Mouse (Mus musculus): ENCODE results near the gene Gm39566.
A peak's percentile ranks its signal among the peaks of the same experiment; 100 is the strongest.

Gm39566 gene

GRCm38 (mm10) chr11:69834001-69834549 lies 19.0 kb upstream of the Gm39566 start:
- no peak for DNase-seq (ENCODE audit: low spot score in 2 of 2)

GRCm38 (mm10) chr11:69833554-69833953 lies 18.5 kb upstream of the Gm39566 start:
- no peak for DNase-seq (ENCODE audit: low spot score in 2 of 2)

- DNase-seq (ENCODE audit: low spot score in 2 of 2): no peak
Measured at GRCm38 (mm10) chr11:69828832-69829231, 13.7 kb upstream of the Gm39566 start.

GRCm38 (mm10) chr11:69823456-69823855 lies 8.4 kb upstream of the Gm39566 start:
- no peak for DNase-seq (ENCODE audit: low spot score in 2 of 2)

GRCm38 (mm10) chr11:69822080-69822479 lies 7.0 kb upstream of the Gm39566 start, which contains the start of gene Spem1:
Gene Spem1 (minus strand): TSS chr11:69822180.
- no peak for DNase-seq (ENCODE audit: low spot score in 2 of 2)

- no peak for DNase-seq (ENCODE audit: low spot score in 2 of 2)
Measured at GRCm38 (mm10) chr11:69818871-69819270, 3.8 kb upstream of the Gm39566 start.

- DNase-seq (ENCODE audit: low spot score in 2 of 2): no peak
Measured at GRCm38 (mm10) chr11:69818365-69818764, 3.3 kb upstream of the Gm39566 start, which contains the start of gene Spem2. Gene Spem2 (minus strand): TSS chr11:69818465.

- no peak for DNase-seq (ENCODE audit: low spot score in 2 of 2)
Measured at GRCm38 (mm10) chr11:69816520-69816919, 1.4 kb upstream of the Gm39566 start.

GRCm38 (mm10) chr11:69810280-69810679 lies 4.8 kb downstream of the Gm39566 start:
- DNase-seq (ENCODE audit: low spot score in 2 of 2): no peak

GRCm38 (mm10) chr11:69807641-69808040 lies 7.5 kb downstream of the Gm39566 start:
- DNase-seq (ENCODE audit: low spot score in 2 of 2): no peak

- DNase-seq (ENCODE audit: low spot score in 2 of 2): no peak
Measured at GRCm38 (mm10) chr11:69806378-69806777, 8.7 kb downstream of the Gm39566 start.

- no peak for DNase-seq (ENCODE audit: low spot score in 2 of 2)
Measured at GRCm38 (mm10) chr11:69804972-69805909, 9.9 kb downstream of the Gm39566 start, which contains the start of gene Tmem102. Gene Tmem102 (minus strand): TSS chr11:69805624.

- DNase-seq (ENCODE audit: low spot score in 2 of 2): no peak
Measured at GRCm38 (mm10) chr11:69804652-69804940, 10.5 kb downstream of the Gm39566 start.

GRCm38 (mm10) chr11:69803786-69804651 lies 11.1 kb downstream of the Gm39566 start:
- peak in 1 of 2 experiments; percentile 71 for DNase-seq (ENCODE audit: low spot score in 2 of 2)

GRCm38 (mm10) chr11:69803328-69803727 lies 11.8 kb downstream of the Gm39566 start:
- DNase-seq (ENCODE audit: low spot score in 2 of 2): no peak

GRCm38 (mm10) chr11:69802648-69803105 lies 12.4 kb downstream of the Gm39566 start:
- DNase-seq (ENCODE audit: low spot score in 2 of 2): peak; percentile 79 to 86

- no peak for DNase-seq (ENCODE audit: low spot score in 2 of 2)
Measured at GRCm38 (mm10) chr11:69801379-69801977, 13.6 kb downstream of the Gm39566 start, which contains the start of gene Fgf11. Gene Fgf11 (minus strand): TSS chr11:69801857.

- peak; percentile 73 to 79 for DNase-seq (ENCODE audit: low spot score in 2 of 2)
Measured at GRCm38 (mm10) chr11:69800392-69801197, 14.5 kb downstream of the Gm39566 start.

- no peak for DNase-seq (ENCODE audit: low spot score in 2 of 2)
Measured at GRCm38 (mm10) chr11:69800138-69800391, 15.0 kb downstream of the Gm39566 start.

GRCm38 (mm10) chr11:69799394-69800137 lies 15.5 kb downstream of the Gm39566 start:
- no peak for DNase-seq (ENCODE audit: low spot score in 2 of 2)

Measured in urinary bladder, postnatal 4 days (tissue).